Mouse (Mus musculus) bone marrow macrophage, adult 2 months (primary cell): ENCODE data around the gene Gm20388.

Source experiments
- CTCF ChIP-seq: IDR thresholded peaks from 2 replicates; pipeline ENCODE4 v1.5.1; 2012; ENCODE audit warnings: low read depth, mild to moderate bottlenecking, low read length, moderate library complexity
- POLR2A ChIP-seq: IDR thresholded peaks from 2 replicates; pipeline ENCODE4 v1.6.1; 2012; ENCODE audit warnings: mild to moderate bottlenecking, low read depth, low read length, borderline replicate concordance

DNA sequence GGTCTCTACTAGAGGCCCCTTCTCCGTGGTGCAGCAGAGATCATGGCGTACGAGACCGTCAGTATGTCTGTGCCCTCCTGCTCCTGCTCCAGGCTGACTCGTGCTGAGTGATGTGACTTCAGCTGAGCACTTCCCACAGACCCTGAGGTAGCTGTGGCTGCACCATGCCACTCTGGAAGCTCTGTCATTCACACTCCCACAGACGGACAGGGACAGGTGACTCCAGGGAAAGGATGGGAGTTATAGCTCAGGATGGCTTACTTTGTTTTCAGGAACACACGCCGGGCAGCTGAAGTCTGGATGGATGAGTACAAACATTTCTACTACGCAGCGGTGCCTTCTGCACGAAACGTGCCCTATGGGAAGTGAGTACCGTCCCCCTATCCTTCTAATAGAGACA lies 4425.7 kb downstream of the Gm20388 start:
- no peak for TF ChIP-seq POLR2A
- no peak for TF ChIP-seq CTCF
